Mouse (Mus musculus) liver, adult (tissue): ENCODE results near the gene Zfp644.

ENCODE experiments used
- GATA4 ChIP-seq: IDR thresholded peaks from 2 replicates; pipeline ENCODE4 v1.6.1; 2014; ENCODE audit warnings: mild to moderate bottlenecking, low read length; ENCODE audit not compliant: insufficient replicate concordance

Zfp644 gene

GRCm38 (mm10) chr5:106580943-106581342 lies 116.1 kb downstream of the Zfp644 start:
- TF ChIP-seq GATA4, result no peak

GRCm38 (mm10) chr5:106577237-106577888 lies 119.7 kb downstream of the Zfp644 start:
- no peak for TF ChIP-seq GATA4

DNA sequence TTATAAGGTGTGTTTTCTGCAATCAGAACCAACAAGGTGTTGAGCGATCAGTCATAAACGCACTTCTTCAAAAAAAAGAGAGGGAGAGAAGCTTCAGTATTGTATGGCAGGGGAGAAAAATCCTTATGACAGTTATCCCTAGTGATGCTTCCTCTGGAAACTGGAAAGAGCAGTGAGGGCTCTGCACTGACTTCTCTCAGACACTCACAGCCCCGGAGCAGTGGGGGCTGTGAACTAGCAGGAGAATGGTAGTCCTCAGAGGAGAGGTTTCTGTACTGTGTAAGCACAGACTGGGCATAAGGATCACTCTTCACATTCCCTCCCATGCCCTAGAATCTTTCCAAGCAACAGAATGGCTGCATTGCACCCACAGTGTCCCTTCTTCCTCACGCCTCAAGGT lies 122.0 kb downstream of the Zfp644 start:
- TF ChIP-seq GATA4, result no peak

- no peak for TF ChIP-seq GATA4
These were observed 122.5 kb downstream of the Zfp644 start for GRCm38 (mm10) chr5:106574560-106574946.

DNA sequence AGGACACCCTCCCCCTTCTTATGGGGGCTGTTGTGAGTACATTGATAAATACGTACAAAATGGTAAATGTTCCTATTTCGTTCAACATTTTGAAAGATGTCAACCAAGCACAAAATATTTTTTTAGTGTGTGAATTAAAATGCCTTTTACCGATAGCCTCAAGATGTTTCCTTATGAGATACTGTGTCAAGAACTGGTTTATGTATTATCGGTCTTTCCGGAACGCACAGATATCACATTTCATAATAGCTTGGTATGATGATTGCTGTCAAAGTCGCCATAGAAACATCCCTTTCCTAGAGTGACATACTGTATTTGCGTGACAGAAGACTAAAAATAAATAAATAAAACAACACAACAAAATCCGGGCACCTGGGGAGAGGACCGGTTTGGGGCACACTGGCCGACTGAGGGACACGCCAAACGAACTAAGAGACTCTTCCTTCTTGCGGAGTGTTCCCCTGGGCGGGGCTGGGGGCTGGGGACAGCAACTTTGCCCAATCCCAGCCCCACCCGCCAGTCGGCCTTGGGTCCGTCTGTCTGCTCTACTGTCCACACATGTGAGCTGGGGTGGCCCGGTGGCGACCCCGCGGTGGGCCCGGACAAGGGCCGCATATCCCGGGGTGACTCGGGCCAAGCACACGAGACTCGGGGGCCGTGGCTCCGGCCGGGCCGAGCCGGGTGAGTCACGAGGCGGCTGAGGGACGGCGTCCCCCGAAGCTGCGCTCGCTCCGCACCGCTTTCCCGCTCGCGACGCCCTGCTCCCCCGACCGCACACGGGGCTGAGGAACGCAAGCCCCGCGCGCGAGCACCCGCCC lies 123.1 kb downstream of the Zfp644 start:
- TF ChIP-seq GATA4, result no peak
